Mouse (Mus musculus) bone marrow macrophage, adult 2 months (primary cell): Measurements from ENCODE around the gene Anp32a. TPM values are rescaled to one million over a fixed set of nuclear protein-coding genes. Genes with fewer than 3 reads are reported as not detected.

Source experiments
- H3K27ac ChIP-seq: 2 replicates; pipeline ENCODE4 v1.5.1; 2012; ENCODE audit warnings: low read depth, low read length; ENCODE audit not compliant: insufficient read depth
- H3K4me1 ChIP-seq: 2 replicates; pipeline ENCODE4 v1.6.1; 2012; ENCODE audit warnings: low read length; ENCODE audit not compliant: control insufficient read depth, insufficient read depth
- H3K4me3 ChIP-seq: 2 replicates; pipeline ENCODE4 v1.5.1; 2012; ENCODE audit warnings: mild to moderate bottlenecking, low read length, moderate library complexity; ENCODE audit not compliant: insufficient read depth
- CTCF ChIP-seq: IDR thresholded peaks from 2 replicates; pipeline ENCODE4 v1.5.1; 2012; ENCODE audit warnings: low read depth, mild to moderate bottlenecking, low read length, moderate library complexity
- POLR2A ChIP-seq: IDR thresholded peaks from 2 replicates; pipeline ENCODE4 v1.6.1; 2012; ENCODE audit warnings: mild to moderate bottlenecking, low read depth, low read length, borderline replicate concordance
- polyA plus RNA-seq: library from polyadenylated mRNA; stranded (reverse); fragments of >200 nt; gene quantifications from 2 replicates; pipeline ENCODE4 v1.2.4, GENCODE M21; 2012; ENCODE audit not compliant: missing spikeins, insufficient read depth, insufficient read length

Gene Anp32a
- polyA plus RNA-seq, 1 experiment: 351 TPM

DNA sequence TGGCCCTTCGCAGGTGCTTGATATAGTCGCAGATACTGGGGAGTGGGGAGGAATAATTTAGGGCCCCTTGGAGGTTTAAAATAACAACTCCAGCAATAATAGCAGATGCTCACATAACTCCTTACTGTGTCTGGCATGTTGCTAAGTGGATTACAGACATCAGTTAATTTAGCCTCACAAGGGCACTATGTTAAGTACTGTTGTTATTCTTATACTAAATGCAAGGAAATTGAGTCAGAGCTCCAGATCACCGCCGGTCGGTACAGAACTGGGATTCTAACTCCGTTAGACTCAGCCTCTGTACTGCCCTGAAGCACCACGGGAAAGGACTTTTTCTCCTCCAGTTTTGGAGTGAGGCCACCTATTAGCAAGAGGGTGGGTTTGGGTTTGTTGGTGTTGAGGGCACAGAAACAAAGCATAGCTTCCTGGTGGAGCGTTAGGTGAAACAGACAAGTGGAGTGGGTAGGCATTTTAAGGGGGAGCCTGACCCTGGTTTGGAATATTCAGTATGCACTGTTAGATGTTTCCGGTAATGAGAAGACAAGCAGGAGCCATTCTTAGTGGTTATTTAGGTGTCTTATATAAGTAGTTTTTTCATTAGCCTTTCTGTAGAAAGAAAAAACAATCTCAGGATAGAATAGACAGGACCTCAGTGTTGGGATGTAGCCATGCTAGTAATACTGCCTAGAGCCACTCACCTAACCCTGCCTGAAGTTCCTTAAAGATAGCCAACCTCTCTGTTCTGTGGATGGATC lies 4.7 kb downstream of the Anp32a start:
- no peak overlapping the region for H3K4me3 ChIP-seq
- H3K27ac ChIP-seq: no peak overlapping the region
- peaks cover 40% of the 10 kb centered on the region for H3K4me1 ChIP-seq
- TF ChIP-seq POLR2A: no peak
- TF ChIP-seq CTCF: no peak

DNA sequence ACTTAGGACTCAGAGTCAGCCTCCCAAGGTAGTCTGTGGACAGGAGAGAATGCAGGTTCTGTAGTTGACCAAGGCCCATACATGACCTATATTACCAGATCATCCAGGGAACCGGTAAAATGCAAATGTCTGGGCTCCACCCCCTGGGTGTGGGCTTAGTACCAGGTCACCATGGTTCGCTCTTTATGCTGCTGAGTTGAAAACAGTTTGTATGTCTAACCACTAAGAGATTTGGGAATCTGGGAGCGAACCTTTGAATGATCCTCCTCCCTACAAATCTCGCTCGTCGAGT lies 5.2 kb downstream of the Anp32a start:
- Histone ChIP-seq H3K27ac (no peak overlapping the region), H3K4me3 (no peak overlapping the region), H3K4me1 (peaks cover 42% of the 10 kb centered on the region)
- TF ChIP-seq CTCF: no peak
- no peak for TF ChIP-seq POLR2A

DNA sequence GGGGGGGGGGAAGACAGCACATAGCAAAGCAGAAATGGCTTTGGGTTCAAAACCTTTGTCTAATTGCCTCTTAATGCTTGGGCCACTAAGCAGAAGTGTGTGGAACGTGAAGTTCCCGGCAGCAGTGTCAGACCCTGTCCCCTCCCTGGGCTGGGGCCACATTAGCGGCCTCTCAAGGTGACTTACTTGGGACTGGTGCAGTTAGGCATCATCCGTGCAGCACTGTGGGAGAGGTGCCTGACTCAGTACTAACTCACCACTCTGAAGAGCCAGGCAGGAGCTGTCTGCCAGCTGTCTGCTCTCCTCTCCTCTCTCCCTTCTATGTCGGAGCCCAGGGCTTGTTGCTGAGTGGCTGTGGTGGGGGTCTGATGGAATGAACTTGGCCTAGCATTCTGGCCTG lies 6.1 kb downstream of the Anp32a start:
- no peak for TF ChIP-seq CTCF
- TF ChIP-seq POLR2A: no peak
- Histone ChIP-seq H3K4me1 (peaks cover 51% of the 10 kb centered on the region), H3K27ac (no peak overlapping the region), H3K4me3 (no peak overlapping the region)

DNA sequence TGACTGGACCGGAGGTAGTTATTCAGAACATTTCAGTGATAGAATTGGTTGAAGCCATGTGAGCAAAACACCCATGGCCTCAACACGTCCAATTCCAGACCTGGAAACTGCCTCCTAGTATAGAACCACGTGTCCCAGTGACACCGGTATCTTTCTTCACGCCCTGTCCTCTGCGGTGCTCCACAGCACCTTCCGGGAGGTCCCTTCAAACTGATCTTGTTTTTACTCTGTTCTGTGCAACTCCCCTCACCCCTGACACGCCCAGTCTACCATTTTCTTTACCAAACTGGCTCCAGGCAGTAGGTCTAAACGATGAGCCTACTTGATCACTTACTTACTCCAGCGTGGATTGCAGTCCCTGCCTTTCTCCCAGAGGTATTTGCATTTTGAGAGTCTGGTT lies 7.0 kb downstream of the Anp32a start:
- Histone ChIP-seq H3K4me3 (no peak overlapping the region), H3K27ac (no peak overlapping the region), H3K4me1 (peaks cover 53% of the 10 kb centered on the region)
- TF ChIP-seq CTCF: no peak

DNA sequence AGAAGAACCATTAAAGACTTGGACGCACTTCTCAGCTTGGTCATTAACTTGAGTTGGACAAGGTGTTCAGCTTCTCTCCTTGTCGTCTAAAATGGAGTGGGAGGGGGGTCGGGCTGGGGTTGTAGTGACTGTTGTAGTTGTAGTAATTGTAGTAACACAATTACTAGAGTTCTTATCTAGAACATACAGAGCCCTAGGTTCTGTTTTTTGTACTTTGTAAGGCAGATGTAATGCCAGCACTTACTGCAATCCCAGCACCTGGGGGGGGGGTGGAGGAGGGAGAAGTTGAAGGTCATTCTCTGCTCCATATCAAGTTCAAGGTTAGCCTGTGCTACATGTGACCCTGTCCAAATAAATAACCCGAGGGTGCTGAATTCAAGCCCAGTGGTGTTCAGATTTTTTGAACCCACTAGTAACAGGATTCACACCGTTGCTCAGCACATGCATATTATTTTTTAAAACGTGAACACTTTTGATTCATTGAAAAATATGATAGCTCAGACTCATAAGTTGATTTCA lies 7.4 kb downstream of the Anp32a start:
- TF ChIP-seq CTCF (no peak), POLR2A (no peak)
- H3K4me1 ChIP-seq: peaks cover 58% of the 10 kb centered on the region
- no peak overlapping the region for H3K4me3 ChIP-seq
- no peak overlapping the region for H3K27ac ChIP-seq

DNA sequence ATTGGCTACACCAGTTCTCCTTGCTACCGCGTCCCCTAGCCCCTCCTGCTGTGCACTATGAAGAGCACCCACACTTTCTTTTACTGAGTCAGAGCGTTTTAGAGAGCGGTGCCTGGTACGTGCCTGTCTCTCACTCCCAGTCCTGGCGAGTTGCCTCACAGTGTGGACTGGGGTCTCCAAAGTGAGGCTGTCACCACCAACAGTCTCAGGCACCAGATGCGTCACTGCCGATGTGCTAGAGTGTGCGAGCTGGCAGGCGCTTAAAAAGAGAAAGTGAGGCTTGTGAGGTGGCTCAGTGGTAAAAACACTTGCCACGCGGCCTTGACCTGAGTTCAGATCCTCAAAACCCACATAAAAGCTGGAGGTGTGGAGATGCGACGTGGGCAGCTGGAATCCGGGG lies 8.2 kb downstream of the Anp32a start:
- H3K4me3 ChIP-seq: no peak overlapping the region
- no peak overlapping the region for H3K27ac ChIP-seq
- H3K4me1 ChIP-seq: peaks cover 64% of the 10 kb centered on the region
- no peak for TF ChIP-seq POLR2A
- TF ChIP-seq CTCF: no peak

DNA sequence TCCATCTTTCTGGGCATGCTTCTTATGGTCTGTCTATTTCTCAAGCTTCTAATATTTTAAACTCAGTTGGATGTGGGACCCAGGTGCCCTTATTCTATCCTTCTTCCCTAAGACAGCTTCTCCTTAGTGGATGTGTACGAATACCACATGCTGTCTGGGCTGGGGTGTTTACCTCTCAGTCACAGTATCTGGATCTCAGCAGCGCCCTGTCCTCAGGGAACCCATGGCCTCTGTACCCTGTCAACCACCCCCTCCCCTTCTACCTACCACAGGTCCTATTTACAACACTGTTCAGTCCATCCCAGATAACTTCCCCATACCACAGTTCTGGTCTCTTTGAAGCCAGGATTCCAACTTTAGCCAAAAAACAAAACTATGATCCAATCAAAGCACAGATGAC lies 9.6 kb downstream of the Anp32a start:
- Histone ChIP-seq H3K4me1 (peaks cover 69% of the 10 kb centered on the region), H3K4me3 (no peak overlapping the region), H3K27ac (peak overlapping the region; percentile 52)
- TF ChIP-seq POLR2A (no peak), CTCF (no peak)

DNA sequence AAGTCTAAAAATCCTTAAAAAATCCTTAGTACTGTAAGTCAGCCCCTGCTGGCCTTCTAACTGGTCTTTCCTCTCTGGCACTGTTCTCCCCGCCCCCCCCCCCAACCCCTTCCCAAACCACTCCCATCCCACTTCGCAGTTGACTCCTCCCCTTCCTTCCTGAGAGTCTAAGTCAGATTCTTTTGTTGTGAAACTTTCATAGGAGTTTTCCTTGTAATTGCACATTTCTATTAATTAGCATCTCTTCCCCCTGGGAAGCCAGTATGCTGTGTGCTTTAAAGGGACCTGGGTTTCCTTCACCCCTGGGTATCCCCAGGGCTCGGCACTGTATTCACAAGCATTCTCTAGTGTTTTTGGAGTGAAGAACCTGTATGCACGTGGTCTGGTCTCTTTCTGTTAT lies 10.1 kb downstream of the Anp32a start:
- peak overlapping the region; percentile 71 for H3K27ac ChIP-seq
- TF ChIP-seq POLR2A (no peak), CTCF (no peak)
- H3K4me1 ChIP-seq: peaks cover 66% of the 10 kb centered on the region
- peak overlapping the region; percentile 25; the same call in 1 of the 2 replicates for H3K4me3 ChIP-seq

DNA sequence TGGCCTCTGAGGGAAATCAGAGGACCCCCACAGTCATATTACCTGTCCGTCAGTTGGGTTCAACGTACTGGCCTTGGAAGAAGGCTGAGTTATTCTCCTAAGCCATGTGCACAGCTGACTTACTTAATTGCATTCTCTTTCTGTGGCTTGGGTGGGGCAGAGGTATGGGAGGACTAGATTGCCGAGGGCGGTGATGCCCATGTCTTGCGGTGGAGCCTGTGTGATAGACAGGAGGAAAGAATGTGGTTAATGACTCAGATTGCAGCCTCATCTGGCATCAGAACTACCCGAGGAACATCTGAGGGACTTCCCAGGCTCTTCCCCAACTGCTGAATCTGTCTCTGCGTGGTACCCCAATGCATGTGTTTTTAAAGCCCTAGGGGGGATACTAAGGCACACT lies 12.7 kb downstream of the Anp32a start:
- H3K4me1 ChIP-seq: peaks cover 71% of the 10 kb centered on the region
- peak overlapping the region; percentile 1; the same call in 1 of the 2 replicates for H3K27ac ChIP-seq
- TF ChIP-seq POLR2A (no peak), CTCF (no peak)
- H3K4me3 ChIP-seq: no peak overlapping the region

DNA sequence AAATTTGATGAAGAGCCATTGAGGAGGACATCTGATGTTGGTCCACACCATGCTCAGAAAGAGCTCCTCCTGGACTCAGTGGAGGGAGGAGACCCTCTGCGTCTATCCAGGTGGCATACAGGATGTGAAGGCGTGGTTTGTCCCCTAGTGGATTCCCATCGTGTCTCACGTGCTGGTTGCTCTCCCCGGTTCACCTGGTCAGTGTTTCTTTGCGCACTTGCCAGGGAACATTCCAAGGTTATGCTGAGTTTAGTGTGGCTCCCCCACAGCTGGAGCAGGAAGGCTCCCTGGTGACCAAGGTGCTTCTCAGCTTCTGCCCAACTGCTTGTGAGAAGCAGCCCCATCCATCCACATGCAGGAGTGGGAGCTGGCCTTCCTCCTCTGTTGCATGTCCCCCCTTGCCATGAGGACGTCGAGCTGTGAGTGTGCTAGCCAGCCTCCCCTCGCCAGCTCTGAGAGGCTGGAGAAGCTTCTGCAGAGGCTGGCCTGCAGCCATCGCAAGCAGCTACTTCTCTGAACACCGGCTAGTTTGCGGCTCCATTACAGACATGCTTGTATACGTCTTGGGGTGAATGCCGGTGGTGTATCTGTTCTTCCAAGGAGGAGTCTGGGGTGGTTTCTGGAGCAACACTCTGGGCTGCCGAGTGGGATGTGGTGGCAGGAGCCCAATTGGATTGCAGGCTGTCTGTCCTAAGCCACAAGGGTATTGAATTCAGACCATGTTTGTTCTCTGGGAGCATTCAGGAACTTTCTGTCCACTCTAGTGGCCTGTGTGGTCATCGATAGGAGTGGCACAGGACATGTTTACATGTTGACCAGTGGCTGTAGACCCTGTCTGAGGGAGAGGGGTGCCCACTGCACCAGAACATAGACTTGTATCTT lies 14.0 kb downstream of the Anp32a start:
- peaks cover 72% of the 10 kb centered on the region for H3K4me1 ChIP-seq
- H3K4me3 ChIP-seq: no peak overlapping the region
- H3K27ac ChIP-seq: no peak overlapping the region
- TF ChIP-seq CTCF: no peak
- no peak for TF ChIP-seq POLR2A
